Mouse (Mus musculus) cortical plate, adult 2 months (tissue): ENCODE data around the gene Olfm3. TPM values are rescaled to one million over a fixed set of nuclear protein-coding genes. Genes with fewer than 3 reads are reported as not detected.

Experiments
- H3K27ac ChIP-seq: fragments of 200-500 bp; 2 replicates; pipeline ENCODE4 v1.5.1; 2012; ENCODE audit warnings: low read length, control low read depth, inconsistent platforms; ENCODE audit not compliant: insufficient read depth
- H3K4me1 ChIP-seq: fragments of 200-500 bp; 2 replicates; pipeline ENCODE4 v1.6.1; 2011; ENCODE audit warnings: low read length; ENCODE audit not compliant: control insufficient read depth, insufficient read depth
- H3K4me3 ChIP-seq: fragments of 200-500 bp; 2 replicates; pipeline ENCODE4 v1.5.1; 2011; ENCODE audit warnings: mild to moderate bottlenecking, low read length, control low read depth; ENCODE audit not compliant: insufficient read depth
- CTCF ChIP-seq: fragments of 200-500 bp; IDR thresholded peaks from 2 replicates; pipeline ENCODE4 v1.5.1; 2011; ENCODE audit warnings: mild to moderate bottlenecking, control low read depth, low read length; ENCODE audit not compliant: insufficient read depth; ENCODE audit errors: extremely low read depth
- POLR2A ChIP-seq: fragments of 200-500 bp; IDR thresholded peaks from 2 replicates; pipeline ENCODE4 v1.6.1; 2011; ENCODE audit warnings: mild to moderate bottlenecking, low read length, control low read depth; ENCODE audit not compliant: insufficient read depth; ENCODE audit errors: extremely low read depth
- polyA plus RNA-seq: library from polyadenylated mRNA; depleted of rRNA; stranded (reverse); fragments of >200 nt; gene quantifications from 2 replicates; pipeline ENCODE4 v1.2.3, GENCODE M21; 2012

Olfm3 gene
- polyA plus RNA-seq, 1 experiment = 12.3 TPM

- Histone ChIP-seq H3K4me1 (no peaks in the 10 kb centered on the region), H3K27ac (no peak overlapping the region)
- TF ChIP-seq POLR2A = no peak
- no peak for TF ChIP-seq CTCF
Measured at GRCm38 (mm10) chr3:114959311-114959967, 55.6 kb downstream of the Olfm3 start.

GRCm38 (mm10) chr3:114962316-114963083 is 58.6 kb downstream of the Olfm3 start:
- Histone ChIP-seq H3K27ac (no peak overlapping the region; the same call in 1 of the 2 replicates), H3K4me1 (no peaks in the 10 kb centered on the region), H3K4me3 (no peak overlapping the region)
- TF ChIP-seq CTCF = no peak
- TF ChIP-seq POLR2A = no peak

More at GRCm38 (mm10) chr3:114959311-114959967, 55.6 kb downstream of the Olfm3 start:
- no peak overlapping the region for H3K4me3 ChIP-seq

- Histone ChIP-seq H3K4me1 (no peaks in the 10 kb centered on the region), H3K27ac (no peak overlapping the region), H3K4me3 (no peak overlapping the region)
- TF ChIP-seq POLR2A (no peak), CTCF (no peak)
Measured at GRCm38 (mm10) chr3:114971183-114971582, 67.3 kb downstream of the Olfm3 start.

- no peak for TF ChIP-seq POLR2A
- TF ChIP-seq CTCF = no peak
- no peaks in the 10 kb centered on the region for H3K4me1 ChIP-seq
- no peak overlapping the region for H3K27ac ChIP-seq
- H3K4me3 ChIP-seq = no peak overlapping the region
Measured at GRCm38 (mm10) chr3:114972522-114972921, 68.6 kb downstream of the Olfm3 start.

GRCm38 (mm10) chr3:114990828-114991227 is 87.0 kb downstream of the Olfm3 start:
- Histone ChIP-seq H3K4me1 (no peaks in the 10 kb centered on the region), H3K4me3 (no peak overlapping the region), H3K27ac (no peak overlapping the region)
- no peak for TF ChIP-seq POLR2A
- no peak for TF ChIP-seq CTCF

- TF ChIP-seq POLR2A (no peak), CTCF (no peak)
- no peak overlapping the region for H3K4me3 ChIP-seq
- no peaks in the 10 kb centered on the region for H3K4me1 ChIP-seq
- H3K27ac ChIP-seq = no peak overlapping the region
Measured at GRCm38 (mm10) chr3:114995956-114996355, 92.1 kb downstream of the Olfm3 start.

- H3K27ac ChIP-seq = no peak overlapping the region
- H3K4me3 ChIP-seq = no peak overlapping the region
- TF ChIP-seq POLR2A (no peak), CTCF (no peak)
- H3K4me1 ChIP-seq = no peaks in the 10 kb centered on the region
Measured at GRCm38 (mm10) chr3:115027560-115027959, 123.7 kb downstream of the Olfm3 start.

GRCm38 (mm10) chr3:115028046-115028445 is 124.2 kb downstream of the Olfm3 start:
- Histone ChIP-seq H3K27ac (no peak overlapping the region), H3K4me3 (no peak overlapping the region), H3K4me1 (no peaks in the 10 kb centered on the region)
- no peak for TF ChIP-seq POLR2A
- no peak for TF ChIP-seq CTCF

GRCm38 (mm10) chr3:115028611-115029010 is 124.7 kb downstream of the Olfm3 start:
- no peak for TF ChIP-seq POLR2A
- no peak for TF ChIP-seq CTCF
- H3K4me1 ChIP-seq = no peaks in the 10 kb centered on the region
- no peak overlapping the region for H3K4me3 ChIP-seq
- H3K27ac ChIP-seq = no peak overlapping the region

GRCm38 (mm10) chr3:115049060-115049459 is 145.2 kb downstream of the Olfm3 start:
- no peak overlapping the region for H3K4me3 ChIP-seq
- TF ChIP-seq POLR2A (no peak), CTCF (no peak)
- no peak overlapping the region for H3K27ac ChIP-seq
- no peaks in the 10 kb centered on the region for H3K4me1 ChIP-seq
